Mouse (Mus musculus): Measurements from ENCODE around the gene Rtn4rl1. TPM values are rescaled to one million over a fixed set of nuclear protein-coding genes. Genes with fewer than 3 reads are reported as not detected.
A peak's percentile ranks its signal among the peaks of the same experiment; 100 is the strongest.

The Rtn4rl1 gene
- polyA plus RNA-seq, 1 experiment from 2014 or later: 2.0 TPM

DNA sequence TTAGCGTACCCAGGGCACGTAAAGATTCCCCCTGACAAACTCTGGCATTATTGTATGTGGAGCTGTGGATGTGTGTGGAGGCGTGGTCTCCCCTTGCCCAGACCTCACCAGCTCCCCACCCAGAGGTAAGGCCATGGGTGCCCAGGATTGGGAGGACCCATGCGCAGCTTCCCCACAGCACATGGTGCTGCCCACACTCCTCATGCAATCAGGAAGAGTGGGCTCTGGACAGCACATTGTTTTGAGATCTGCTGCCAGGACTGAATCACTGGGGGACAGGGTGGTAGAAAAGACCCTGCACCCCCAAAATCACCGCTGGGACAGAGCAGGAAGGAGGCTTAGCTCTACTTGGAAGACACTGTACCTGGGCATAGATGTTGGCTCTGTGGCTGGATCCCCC lies 9.0 kb upstream of the Rtn4rl1 start:
- no peak overlapping the region for H3K4me3 ChIP-seq (ENCODE audit: low read depth, low read length)
- H3K27ac ChIP-seq (replicated peaks; ENCODE audit: low read depth, low read length): no peak overlapping the region
- no peaks in the 10 kb centered on the region for H3K27me3 ChIP-seq (ENCODE audit: control insufficient read depth, insufficient read depth, low read length)
- H3K4me2 ChIP-seq (ENCODE audit: low read depth, low read length): no peak overlapping the region
- DNase-seq (ENCODE audit: low spot score) (no peak), ATAC-seq (replicated peaks; ENCODE audit: insufficient number of reproducible peaks, low FRiP score, low TSS enrichment, low read depth) (no peak)
- 83% methylated on average over 5 of the region's 5 CpGs for WGBS
- H3K36me3 ChIP-seq (replicated peaks; ENCODE audit: control insufficient read depth, insufficient read depth, low read depth, low read length): no peaks in the 10 kb centered on the region; the same call in none of the 2 replicates
- no peak overlapping the region for H3K9ac ChIP-seq (replicated peaks; ENCODE audit: low read length)
- no peaks in the 10 kb centered on the region for H3K9me3 ChIP-seq (replicated peaks; ENCODE audit: control insufficient read depth, low read length)
- no peaks in the 10 kb centered on the region for H3K4me1 ChIP-seq (ENCODE audit: control insufficient read depth, insufficient read depth, low read length)

DNA sequence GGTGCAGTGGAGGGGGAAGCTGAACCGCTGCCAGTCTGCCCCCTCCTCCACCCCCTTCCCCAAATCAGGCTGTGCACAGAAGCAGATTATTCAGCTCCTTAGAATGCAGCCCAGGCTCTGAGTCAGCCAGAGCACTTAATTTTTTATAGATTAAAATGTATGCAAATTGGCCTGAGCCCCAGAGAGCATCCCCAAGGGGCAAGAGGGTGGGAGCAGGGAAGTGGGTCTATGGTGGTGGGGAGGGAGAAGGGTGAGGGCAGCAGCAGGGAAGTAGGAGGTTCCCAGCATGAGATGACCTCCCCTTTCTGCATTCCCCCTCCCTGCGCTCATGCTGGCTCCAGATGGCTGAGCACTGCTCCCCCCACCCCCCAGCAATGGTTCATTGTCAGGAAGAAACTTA lies 8.6 kb upstream of the Rtn4rl1 start:
- Histone ChIP-seq H3K4me3 (ENCODE audit: low read depth, low read length) (no peak overlapping the region), H3K27me3 (ENCODE audit: control insufficient read depth, insufficient read depth, low read length) (no peaks in the 10 kb centered on the region), H3K4me2 (ENCODE audit: low read depth, low read length) (no peak overlapping the region), H3K4me1 (ENCODE audit: control insufficient read depth, insufficient read depth, low read length) (no peaks in the 10 kb centered on the region), H3K9me3 (replicated peaks; ENCODE audit: control insufficient read depth, low read length) (no peaks in the 10 kb centered on the region), H3K27ac (replicated peaks; ENCODE audit: low read depth, low read length) (no peak overlapping the region), H3K36me3 (replicated peaks; ENCODE audit: control insufficient read depth, insufficient read depth, low read depth, low read length) (no peaks in the 10 kb centered on the region; the same call in none of the 2 replicates), H3K9ac (replicated peaks; ENCODE audit: low read length) (no peak overlapping the region)
- no peak for ATAC-seq (replicated peaks; ENCODE audit: insufficient number of reproducible peaks, low FRiP score, low TSS enrichment, low read depth)
- WGBS: 52% methylated on average over 2 of the region's 2 CpGs
- no peak for DNase-seq (ENCODE audit: low spot score)

DNA sequence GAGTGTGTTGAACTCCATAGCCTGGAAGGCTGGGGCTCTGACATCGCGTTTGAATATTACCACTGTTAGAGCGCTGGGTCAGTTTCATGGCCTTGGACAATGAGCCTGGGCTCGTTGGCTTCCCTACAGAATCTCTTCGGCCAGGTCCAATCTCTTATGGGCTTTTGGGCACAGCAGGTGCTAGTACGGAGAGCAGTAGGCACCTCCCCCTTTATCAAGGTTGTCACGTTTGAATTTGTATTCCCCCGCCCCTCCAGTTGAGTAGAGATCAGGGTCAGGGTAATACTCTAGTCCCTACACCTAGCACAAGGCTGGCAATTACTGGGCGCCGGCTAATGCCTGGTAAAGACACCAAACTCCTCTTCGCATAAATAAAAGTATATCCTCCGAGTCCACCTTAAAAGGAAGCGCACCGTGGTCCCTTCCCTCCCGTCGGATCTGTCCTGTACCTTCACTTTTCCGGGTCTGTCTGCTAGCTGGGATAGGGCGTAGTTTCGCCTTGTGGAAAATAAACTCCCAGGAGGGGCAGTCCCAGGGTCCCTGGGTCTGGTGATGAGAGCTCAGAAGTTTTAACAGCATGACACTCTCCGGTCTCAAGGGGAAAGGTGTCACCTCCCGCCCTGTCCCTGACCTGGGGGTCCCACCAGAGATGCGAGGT lies 3.7 kb upstream of the Rtn4rl1 start:
- Histone ChIP-seq H3K9me3 (replicated peaks; ENCODE audit: control insufficient read depth, low read length) (no peaks in the 10 kb centered on the region), H3K4me3 (ENCODE audit: low read depth, low read length) (peak overlapping the region; percentile 84), H3K27me3 (ENCODE audit: control insufficient read depth, insufficient read depth, low read length) (peaks cover 20% of the 10 kb centered on the region), H3K9ac (replicated peaks; ENCODE audit: low read length) (peak overlapping the region; percentile 71), H3K4me2 (ENCODE audit: low read depth, low read length) (peak overlapping the region; percentile 87), H3K27ac (replicated peaks; ENCODE audit: low read depth, low read length) (no peak overlapping the region), H3K4me1 (ENCODE audit: control insufficient read depth, insufficient read depth, low read length) (peaks cover 12% of the 10 kb centered on the region), H3K36me3 (replicated peaks; ENCODE audit: control insufficient read depth, insufficient read depth, low read depth, low read length) (no peaks in the 10 kb centered on the region)
- DNase-seq (ENCODE audit: low spot score): no peak
- ATAC-seq (replicated peaks; ENCODE audit: insufficient number of reproducible peaks, low FRiP score, low TSS enrichment, low read depth): peak; percentile 7; the same call in 1 of the 2 replicates
- under 1% methylated on average over 22 of the region's 22 CpGs for WGBS

DNA sequence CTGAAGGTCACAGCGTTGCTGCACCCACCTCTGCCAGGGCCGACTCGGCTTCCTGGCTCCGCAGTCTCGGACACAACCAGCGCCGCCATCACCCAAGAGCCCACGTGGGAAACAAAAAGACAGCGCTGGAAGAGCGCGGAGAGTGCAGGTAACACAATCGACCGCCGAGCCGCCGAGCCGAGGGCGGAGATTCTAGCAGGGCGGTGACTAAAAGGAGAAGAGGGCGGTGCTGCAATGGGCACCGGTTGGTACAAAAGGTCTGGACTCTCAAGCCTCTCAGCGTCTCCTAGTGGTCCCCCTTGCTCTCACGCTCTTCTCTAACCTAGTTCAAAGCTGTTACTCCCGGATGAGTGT lies 3.2 kb upstream of the Rtn4rl1 start:
- Histone ChIP-seq H3K4me1 (ENCODE audit: control insufficient read depth, insufficient read depth, low read length) (peaks cover 17% of the 10 kb centered on the region), H3K36me3 (replicated peaks; ENCODE audit: control insufficient read depth, insufficient read depth, low read depth, low read length) (no peaks in the 10 kb centered on the region), H3K4me2 (ENCODE audit: low read depth, low read length) (peak overlapping the region; percentile 87), H3K27me3 (ENCODE audit: control insufficient read depth, insufficient read depth, low read length) (peaks cover 25% of the 10 kb centered on the region), H3K4me3 (ENCODE audit: low read depth, low read length) (peak overlapping the region; percentile 84), H3K9me3 (replicated peaks; ENCODE audit: control insufficient read depth, low read length) (no peaks in the 10 kb centered on the region), H3K27ac (replicated peaks; ENCODE audit: low read depth, low read length) (no peak overlapping the region), H3K9ac (replicated peaks; ENCODE audit: low read length) (peak overlapping the region; percentile 71)
- ATAC-seq (replicated peaks; ENCODE audit: insufficient number of reproducible peaks, low FRiP score, low TSS enrichment, low read depth) (peak; percentile 57), DNase-seq (ENCODE audit: low spot score) (peak; percentile 93)
- under 1% methylated on average over 24 of the region's 24 CpGs for WGBS

DNA sequence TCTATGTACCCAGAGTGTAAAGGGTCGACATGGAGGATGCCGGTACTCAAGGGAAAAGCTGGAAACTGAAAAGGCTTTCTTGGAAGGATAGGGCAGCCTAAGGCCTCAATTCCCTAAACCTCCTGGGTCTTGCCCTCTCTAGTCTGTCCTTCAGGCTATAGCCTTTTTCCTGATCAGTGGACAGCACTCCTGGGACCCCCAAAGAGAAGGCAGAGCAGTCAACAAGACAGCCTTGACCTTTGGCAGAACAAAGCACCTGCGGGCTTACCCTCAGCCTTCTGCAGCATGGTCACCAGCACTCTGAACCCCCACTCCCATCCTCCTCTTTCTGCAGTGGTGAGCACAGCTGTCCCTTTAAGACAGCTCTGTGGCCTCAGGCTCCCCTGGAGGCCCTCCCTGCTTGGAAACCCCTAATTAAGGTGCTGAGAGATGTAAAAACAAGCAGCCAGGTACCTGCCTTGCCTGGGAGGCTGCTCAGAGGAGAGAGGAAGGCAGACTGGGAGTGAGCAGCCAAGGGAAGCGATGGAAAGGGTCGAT lies 2.6 kb upstream of the Rtn4rl1 start, which contains the start of gene Dph1:
TSS of gene Dph1 (minus strand) at position 337 of the 537 bp plus-strand sequence.
- Histone ChIP-seq H3K9me3 (replicated peaks; ENCODE audit: control insufficient read depth, low read length) (no peaks in the 10 kb centered on the region), H3K4me1 (ENCODE audit: control insufficient read depth, insufficient read depth, low read length) (peaks cover 17% of the 10 kb centered on the region), H3K9ac (replicated peaks; ENCODE audit: low read length) (peak within 1 kb of the TSS; percentile 71), H3K27me3 (ENCODE audit: control insufficient read depth, insufficient read depth, low read length) (peaks cover 29% of the 10 kb centered on the region), H3K4me3 (ENCODE audit: low read depth, low read length) (peak within 1 kb of the TSS; percentile 84), H3K36me3 (replicated peaks; ENCODE audit: control insufficient read depth, insufficient read depth, low read depth, low read length) (no peaks in the 10 kb centered on the region), H3K4me2 (ENCODE audit: low read depth, low read length) (peak within 1 kb of the TSS; percentile 87), H3K27ac (replicated peaks; ENCODE audit: low read depth, low read length) (no peak within 1 kb of the TSS)
- ATAC-seq (replicated peaks; ENCODE audit: insufficient number of reproducible peaks, low FRiP score, low TSS enrichment, low read depth): no peak
- DNase-seq (ENCODE audit: low spot score): no peak
- 40% methylated on average over 5 of the region's 5 CpGs for WGBS

DNA sequence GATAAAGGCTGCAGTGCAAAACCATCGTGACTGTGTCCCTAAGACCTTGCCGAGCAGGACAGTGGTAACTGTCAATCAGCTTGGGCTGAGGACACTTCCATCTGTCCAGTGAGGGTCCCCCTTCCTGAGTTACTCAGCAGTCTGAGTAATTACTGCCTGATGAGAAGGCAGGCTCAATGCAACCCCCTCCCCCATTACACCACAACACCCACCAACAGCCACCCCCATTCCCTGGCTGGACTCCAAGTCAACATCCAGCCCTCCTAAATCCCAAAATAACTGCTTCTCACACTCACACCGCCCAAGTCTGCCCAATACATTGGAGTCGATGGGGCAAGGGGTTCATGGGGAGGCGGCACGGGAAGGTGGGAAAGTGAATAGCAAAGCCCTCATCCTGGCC lies 1.7 kb upstream of the Rtn4rl1 start:
- 57% methylated on average over 6 of the region's 6 CpGs for WGBS
- no peak for ATAC-seq (replicated peaks; ENCODE audit: insufficient number of reproducible peaks, low FRiP score, low TSS enrichment, low read depth)
- peaks cover 17% of the 10 kb centered on the region for H3K4me1 ChIP-seq (ENCODE audit: control insufficient read depth, insufficient read depth, low read length)

DNA sequence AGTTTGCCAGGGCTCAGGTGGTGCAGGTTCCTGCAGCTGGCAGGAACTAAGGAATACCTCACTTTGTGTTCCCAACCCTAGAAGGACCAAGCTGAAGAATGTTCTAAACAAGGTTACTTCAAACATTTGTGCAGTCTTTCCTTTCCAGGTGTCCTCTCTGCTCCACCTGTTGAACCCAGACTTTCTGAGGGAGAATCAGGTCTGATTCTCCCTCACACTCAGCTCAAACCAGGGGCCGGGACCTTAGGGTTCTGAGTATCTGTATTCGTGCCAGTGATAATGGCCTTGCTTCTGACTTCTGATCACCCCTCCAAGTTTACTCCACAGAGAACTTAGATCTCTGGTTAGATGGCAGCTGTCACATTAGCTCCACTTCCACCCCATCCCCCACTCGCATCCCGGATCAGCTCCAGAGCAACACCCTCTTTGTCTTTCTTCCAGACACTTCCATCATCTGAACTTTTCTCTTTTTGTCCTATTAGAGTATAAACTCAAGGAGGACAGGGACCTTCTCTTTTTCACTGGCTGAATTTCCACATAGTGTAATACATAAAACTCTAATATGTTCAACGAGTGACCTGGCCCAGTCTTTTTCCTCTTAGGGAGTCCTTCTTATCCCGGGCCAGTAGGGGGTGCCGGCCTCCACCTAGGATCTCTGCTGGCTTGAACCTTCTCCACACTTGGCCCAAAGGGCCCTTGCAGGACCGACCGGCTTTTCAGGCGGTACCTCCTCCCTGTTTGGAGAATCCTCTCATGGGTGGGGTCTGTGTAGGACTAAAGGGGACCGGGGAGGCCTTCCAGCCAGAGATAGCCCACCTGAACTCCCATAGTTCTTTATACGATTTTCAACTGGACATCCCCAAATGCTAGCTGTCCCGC lies 1.0 kb upstream of the Rtn4rl1 start:
- 22% methylated on average over 13 of the region's 13 CpGs for WGBS
- Histone ChIP-seq H3K4me1 (ENCODE audit: control insufficient read depth, insufficient read depth, low read length) (peaks cover 17% of the 10 kb centered on the region), H3K9ac (replicated peaks; ENCODE audit: low read length) (peak overlapping the region; percentile 48; the same call in 1 of the 2 replicates), H3K27ac (replicated peaks; ENCODE audit: low read depth, low read length) (no peak overlapping the region), H3K4me2 (ENCODE audit: low read depth, low read length) (peak overlapping the region; percentile 89), H3K4me3 (ENCODE audit: low read depth, low read length) (peak overlapping the region; percentile 43), H3K36me3 (replicated peaks; ENCODE audit: control insufficient read depth, insufficient read depth, low read depth, low read length) (no peaks in the 10 kb centered on the region), H3K27me3 (ENCODE audit: control insufficient read depth, insufficient read depth, low read length) (peaks cover 33% of the 10 kb centered on the region), H3K9me3 (replicated peaks; ENCODE audit: control insufficient read depth, low read length) (no peaks in the 10 kb centered on the region)
- 0 out of 2 replicates have a peak, but pooled peaks have one; percentile 21 for ATAC-seq (replicated peaks; ENCODE audit: insufficient number of reproducible peaks, low FRiP score, low TSS enrichment, low read depth)
- peak; percentile 81 for DNase-seq (ENCODE audit: low spot score)

More for the DNA sequence above, 1.7 kb upstream of the Rtn4rl1 start:
- no peak overlapping the region for H3K9ac ChIP-seq (replicated peaks; ENCODE audit: low read length)
- no peaks in the 10 kb centered on the region for H3K9me3 ChIP-seq (replicated peaks; ENCODE audit: control insufficient read depth, low read length)
- no peak overlapping the region for H3K27ac ChIP-seq (replicated peaks; ENCODE audit: low read depth, low read length)
- no peak overlapping the region for H3K4me2 ChIP-seq (ENCODE audit: low read depth, low read length)
- no peak for DNase-seq (ENCODE audit: low spot score)
- no peaks in the 10 kb centered on the region for H3K36me3 ChIP-seq (replicated peaks; ENCODE audit: control insufficient read depth, insufficient read depth, low read depth, low read length)
- H3K27me3 ChIP-seq (ENCODE audit: control insufficient read depth, insufficient read depth, low read length): peaks cover 31% of the 10 kb centered on the region
- H3K4me3 ChIP-seq (ENCODE audit: low read depth, low read length): no peak overlapping the region

Data from embryonic facial prominence, embryonic 11.5 days (tissue).